Mouse (Mus musculus) gastrocnemius, postnatal 14 days (tissue): ENCODE data around the gene Thegl. TPM values are rescaled to one million over a fixed set of nuclear protein-coding genes. Genes with fewer than 3 reads are reported as not detected.
A peak's percentile ranks its signal among the peaks of the same experiment; 100 is the strongest.
"Not testable (repeated sequence)": the region's sequence is repeated elsewhere in the genome, so short reads cannot be mapped to it uniquely, and the experiment has no call there.

Experiments
- DNase-seq: peaks from one replicate; pipeline ENCODE4 v3.0.0; 2021; ENCODE audit warnings: mixed read lengths
- intact Hi-C: fragments of 180-260 bp; cut with DNase I; formaldehyde crosslinking; loops from one replicate; pipeline ENCODE4 v1.15.1; 2025; ENCODE audit warnings: low total_unique reads
- total RNA-seq, 2 experiments: library from RNA; stranded (reverse); gene quantifications; 2 replicates each; pipeline ENCODE4 v1.2.3; 2021

The Thegl gene
- total RNA-seq, 2 experiments from 2014 or later: not detected

DNA sequence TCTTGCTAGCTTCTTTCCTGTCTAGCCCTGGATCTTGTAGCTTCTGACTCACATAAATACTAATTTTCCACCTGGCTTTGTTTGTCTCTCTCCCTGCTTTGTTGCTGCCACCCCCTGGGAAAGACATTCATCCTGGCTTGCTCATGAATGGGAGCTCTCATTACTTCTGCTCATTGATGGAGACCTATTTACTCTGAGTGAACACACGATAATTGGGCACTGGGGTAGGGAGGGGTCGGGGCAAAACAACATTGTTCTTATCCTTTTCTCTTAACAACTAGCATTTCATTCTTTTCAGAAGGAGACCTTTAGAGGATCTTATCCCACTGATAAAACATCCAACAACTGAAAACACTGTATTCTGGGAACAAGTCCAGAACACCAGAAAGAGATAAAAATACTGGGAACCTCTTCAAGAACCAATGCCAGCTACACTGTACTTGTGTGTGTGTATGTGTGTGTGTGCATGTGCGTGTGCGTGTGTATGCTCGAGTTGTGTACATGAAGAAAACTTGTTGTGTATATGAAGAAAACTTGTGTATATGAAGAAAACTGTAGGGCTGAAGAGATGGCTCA is 74.8 kb downstream of the Thegl start:
- no peak for DNase-seq

DNA sequence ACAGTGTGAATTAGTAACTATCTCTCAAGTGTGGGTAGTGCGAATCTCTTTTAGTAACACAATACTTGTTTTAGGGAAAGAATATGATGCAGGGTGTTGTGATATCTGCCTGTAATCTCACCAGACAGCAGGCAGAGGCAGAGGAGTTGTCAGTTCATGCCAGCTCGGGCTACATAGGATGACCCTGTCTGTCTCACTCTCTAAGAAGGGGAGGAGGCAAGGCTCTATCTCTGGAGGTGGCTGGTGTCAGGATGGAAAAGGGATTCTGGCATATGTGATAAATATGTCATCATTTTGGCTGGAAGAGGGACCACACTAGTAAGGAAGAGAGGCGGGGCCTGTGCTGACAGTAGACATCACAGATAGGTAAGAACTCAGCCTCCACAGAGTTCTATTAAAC is 76.1 kb downstream of the Thegl start:
- intact Hi-C loops: no loop called here
- DNase-seq: no peak

More for the DNA sequence above, 74.8 kb downstream of the Thegl start:
- intact Hi-C loops: no loop called here

DNA sequence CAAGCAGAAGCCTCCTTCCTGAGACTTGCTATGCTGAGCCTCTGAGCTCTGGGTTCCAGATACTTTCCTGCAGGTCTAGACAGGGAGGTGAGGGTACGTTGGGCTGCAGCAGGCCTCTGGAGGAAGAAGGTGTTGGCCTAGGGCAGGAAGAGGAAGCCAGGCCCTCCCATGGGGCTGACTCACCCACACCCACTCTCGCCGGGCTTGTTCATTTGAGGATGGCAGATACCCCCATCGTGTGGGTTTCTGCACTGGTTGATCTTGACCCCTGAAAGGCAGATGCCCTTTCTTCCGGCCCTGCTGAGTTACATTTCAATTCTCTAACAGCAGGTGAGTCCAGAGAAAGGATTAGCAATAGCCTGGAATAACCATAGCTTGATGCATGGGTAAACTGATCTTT is 76.7 kb downstream of the Thegl start:
- DNase-seq: no peak
- intact Hi-C loops: no loop called here

DNA sequence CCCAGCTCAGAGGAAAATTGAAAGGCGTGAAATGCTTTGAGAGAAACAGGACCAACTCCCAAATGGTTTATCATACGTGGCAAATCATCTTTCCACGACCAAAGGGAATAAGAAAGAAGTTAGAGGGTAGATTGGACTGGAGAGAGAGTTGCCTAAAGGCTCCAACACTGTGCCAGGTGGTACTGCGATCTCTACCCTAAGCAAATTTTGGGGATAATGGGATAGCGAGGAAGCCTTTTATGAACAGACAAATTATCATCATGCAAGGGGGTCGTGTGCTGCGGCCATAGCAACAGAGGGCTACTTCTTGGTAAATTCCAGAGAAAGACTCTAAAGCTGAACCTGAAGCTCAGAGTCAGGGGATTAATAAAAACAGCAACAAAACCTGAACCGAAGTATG is 78.1 kb downstream of the Thegl start:
- intact Hi-C loops: no loop called here

DNA sequence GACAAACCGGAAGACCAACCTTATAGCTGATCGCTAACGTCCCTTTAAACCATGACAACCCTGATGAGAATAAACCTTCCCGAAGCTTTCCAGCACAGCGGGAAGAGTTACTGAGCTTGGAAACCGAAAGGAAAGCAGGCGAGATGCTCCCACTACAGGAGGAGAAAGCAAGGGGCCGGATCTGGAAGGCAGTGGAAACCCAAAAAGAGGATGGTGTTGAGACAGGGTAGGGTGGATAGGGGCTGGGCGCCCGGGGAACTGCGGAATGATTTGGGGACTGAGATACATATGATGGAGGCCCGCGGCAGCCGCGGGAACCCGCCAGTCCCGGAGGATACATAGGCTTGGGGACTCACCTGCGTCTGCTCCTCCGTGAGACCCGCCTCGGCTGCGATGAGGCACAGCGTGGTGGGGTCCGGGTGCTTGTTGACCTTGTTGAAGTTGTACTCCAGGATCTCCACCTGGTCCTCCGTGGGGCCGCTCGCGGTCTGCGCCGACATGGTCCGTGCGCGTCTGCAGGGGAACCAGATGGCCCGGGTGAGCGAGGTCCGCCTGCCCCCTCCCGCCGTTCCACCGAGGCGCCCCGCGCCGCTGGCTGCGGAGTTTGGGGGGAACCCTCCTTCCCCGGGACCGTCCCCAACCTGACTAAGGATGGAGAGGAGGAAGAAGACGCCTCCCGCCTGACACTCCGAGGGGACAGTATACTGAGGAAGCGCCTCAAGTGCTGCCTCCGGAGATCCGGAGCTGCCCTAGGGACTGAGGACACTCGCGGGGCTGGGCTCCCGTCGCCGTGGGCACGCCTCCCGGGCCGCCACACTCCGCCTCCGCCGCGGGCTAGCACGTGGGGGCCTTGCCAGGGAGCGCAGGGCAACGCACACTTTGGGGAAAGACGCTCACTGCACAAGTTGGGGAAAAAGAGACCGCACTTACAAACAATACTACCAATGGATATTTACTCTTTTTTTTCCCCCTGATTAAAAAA is 79.0 kb downstream of the Thegl start:
- intact Hi-C loops: no loop called here
- peak; percentile 78 for DNase-seq

More for the DNA sequence above, 78.1 kb downstream of the Thegl start:
- no peak for DNase-seq

DNA sequence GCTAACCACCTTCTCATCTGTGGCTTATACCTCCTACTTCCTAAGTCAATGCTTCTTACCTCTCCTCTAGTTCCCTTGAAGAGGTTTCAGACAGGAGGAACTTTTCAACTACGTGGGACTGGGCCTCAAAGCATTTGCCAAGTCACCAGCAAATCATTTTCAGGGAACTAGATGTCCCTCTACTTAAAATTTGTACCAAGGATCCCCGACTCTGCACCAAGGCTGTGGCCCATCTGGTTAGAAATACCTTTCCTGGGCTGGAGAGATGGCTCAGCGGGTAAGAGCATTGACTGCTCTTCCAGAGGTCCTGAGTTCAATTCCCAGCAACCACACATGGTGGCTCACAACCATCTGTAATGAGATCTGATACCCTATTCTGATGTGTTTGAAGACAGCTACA is 80.4 kb downstream of the Thegl start:
- DNase-seq, intact Hi-C loops: not testable (repeated sequence)

DNA sequence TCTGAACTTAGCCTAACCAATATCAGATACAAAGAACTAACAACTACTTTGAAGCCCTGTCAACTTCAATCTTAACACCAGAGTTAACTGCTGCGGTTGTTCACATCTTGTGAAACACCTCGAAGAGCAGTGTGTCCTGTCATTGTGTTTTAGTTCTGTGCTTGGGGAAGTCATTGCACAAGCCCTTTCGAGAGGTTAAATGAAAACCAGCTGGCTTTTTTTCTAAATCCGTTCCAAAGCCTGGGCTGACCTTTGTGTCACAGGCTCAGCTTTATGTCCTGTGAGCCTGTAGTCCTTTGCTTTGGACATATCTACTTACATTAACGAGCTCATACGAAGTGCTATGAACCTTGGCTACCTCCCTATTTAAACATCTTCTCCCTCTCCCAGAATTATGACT is 81.9 kb downstream of the Thegl start:
- no peak for DNase-seq
- intact Hi-C loops: no loop called here

DNA sequence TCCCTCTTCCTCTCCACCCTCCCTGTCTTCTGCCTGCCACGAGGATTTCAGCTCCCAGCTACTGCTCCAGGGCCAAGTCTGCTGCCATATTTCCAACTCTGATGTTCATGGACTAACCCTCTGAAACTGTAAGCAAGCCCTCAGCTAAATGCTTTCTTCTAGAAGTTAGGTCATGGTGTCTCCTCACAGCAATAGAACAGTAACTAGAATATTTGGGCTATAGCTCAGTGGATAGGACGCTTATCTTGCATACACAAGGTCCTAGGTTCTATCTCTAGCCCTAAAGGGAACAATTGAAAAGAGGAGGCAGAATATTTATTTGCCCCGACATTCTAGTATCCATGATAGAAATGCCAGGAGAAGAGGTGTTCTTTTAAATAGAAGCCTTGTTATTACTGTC is 83.1 kb downstream of the Thegl start:
- DNase-seq: no peak
- intact Hi-C loops: no loop called here

DNA sequence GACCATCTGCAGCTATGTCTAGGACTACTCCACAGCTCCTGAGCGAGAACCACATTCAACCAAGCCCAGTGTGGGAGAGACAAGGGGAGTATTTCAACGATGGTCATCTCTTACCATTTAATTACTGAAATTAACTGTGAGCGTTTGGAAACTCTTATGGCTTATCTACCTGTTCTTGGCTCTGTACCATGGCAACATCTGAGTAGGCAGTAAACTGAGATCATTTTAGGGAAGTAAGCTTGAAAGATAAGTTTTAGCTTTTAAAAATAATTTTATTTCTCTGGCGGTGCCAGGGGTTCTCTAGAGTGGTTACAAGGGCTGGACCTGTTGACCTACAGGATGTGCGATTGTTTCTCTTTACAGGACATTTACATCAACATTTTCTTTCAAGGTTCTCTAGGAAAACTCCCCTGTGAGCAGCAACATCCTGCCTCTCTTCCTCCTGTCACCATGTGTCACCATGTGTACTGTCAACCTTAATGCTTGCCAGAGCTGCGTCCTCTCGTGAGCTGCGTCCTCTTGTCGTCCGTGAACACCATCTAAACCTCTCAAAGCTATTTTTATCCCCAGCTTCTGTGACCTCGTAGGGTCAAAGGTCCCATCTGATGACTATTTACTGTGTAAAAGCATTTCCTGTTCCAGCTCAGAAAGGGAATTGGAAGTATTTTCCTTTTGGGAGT is 83.6 kb downstream of the Thegl start:
- no peak for DNase-seq

DNA sequence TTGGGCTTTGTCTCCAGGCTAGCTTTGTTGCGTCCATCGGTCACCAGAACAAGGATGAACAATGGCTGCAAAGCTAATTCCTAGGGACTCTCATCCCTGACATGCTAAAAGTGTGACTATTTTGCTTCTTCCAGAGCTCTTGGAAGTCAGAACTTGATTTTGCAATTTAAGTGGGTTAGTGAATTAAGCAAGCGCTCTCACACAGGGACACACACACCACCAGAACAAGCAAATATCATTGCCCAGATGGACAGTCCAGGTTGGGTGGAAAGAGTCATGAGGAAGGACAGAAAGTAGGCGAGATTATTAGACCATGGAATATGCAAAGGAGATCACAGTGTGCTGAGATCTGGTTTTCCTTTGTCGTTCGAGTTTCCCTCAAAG is 84.2 kb downstream of the Thegl start:
- DNase-seq: no peak
- intact Hi-C loops: no loop called here

More for the DNA sequence above, 83.6 kb downstream of the Thegl start:
- intact Hi-C loops: no loop called here

DNA sequence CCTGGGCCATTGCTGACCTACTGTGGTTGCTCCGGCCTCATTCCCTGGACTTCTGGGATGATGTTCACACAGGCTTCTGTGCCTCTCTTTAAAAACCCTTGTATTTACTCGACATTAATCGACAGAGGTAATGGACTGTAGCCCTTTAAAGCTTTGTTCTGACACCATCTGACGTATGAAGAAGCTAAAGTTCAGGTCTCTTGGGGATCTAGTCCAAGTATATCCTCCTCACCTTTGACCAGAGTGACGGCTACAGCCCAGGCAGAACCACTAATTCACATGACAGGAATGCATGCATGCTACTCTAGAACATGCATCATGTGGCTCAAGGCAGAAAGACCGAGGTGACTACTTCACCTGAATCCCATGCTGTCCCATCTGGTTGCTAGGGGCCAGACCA is 84.9 kb downstream of the Thegl start:
- no peak for DNase-seq
- intact Hi-C loops: no loop called here

DNA sequence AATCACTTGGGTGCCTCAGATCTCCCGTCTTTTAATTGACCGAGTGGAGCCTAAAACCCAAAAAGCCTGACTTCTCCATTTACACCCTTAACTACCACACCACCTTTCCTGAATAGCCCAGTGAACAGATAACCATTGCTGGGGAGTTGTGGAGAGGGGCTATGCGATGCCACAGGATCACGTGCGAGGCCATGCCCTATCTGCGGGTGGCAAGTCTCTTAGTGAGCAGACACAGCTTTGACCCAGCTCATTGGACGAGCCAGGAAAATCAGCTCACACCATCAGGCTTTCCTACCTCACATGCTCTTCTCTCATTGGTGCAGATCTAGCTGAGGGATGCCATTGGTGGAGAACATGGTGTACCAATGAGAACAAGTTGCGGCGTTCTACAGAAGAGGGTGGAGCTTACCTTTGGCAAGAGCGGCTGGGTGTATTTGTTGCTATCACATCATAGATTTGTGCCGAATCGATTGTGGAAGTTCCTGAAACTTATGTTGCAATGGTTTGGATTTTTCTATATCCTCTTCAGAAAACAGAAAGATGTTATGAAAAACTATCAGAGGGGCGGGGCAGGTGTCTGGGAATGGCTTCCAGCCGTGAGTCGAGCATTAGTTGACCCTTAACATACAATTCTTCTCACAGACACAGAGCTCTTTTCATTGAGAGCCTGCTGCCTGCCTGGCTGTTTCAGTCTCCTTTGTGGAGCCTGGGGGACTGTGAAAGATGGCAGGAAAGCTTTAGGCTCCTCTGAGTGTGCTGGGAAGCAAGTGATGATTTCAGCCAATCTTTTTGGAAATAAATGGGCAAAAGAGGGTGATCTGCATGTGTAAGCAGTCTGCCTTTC is 86.9 kb downstream of the Thegl start:
- intact Hi-C loops: no loop called here
- DNase-seq: no peak

DNA sequence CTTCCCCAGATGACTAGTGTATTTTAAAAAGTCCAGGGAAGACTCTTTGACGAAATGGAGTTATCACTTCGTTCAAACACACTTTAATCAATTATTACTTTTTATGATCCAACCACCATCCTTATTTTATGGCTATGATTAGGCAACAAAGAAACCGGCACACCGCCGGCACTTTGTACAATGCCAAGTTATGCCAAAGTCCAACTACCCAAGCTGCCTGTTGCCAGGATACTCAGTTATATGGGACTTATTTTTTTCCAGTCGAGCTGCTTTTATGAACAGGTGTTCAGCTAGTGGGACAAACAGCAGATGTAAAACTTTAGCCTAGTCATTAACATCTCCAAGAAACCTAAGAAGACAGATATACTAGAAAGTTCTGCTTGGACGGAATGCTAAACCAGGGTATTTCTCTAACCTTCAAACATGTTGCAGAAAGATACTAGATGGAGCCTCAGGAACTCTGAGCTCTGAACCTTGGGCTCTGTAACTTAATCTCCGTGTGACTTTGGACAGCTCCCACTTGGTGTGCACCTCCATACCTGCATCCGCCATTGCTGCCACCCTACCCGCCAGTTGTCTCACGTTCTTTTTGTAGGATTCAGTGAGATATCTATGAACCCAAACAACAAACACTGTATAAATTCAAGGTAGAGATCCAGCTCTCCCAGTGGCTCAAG is 91.5 kb downstream of the Thegl start:
- intact Hi-C loops: no loop called here
- DNase-seq: no peak

DNA sequence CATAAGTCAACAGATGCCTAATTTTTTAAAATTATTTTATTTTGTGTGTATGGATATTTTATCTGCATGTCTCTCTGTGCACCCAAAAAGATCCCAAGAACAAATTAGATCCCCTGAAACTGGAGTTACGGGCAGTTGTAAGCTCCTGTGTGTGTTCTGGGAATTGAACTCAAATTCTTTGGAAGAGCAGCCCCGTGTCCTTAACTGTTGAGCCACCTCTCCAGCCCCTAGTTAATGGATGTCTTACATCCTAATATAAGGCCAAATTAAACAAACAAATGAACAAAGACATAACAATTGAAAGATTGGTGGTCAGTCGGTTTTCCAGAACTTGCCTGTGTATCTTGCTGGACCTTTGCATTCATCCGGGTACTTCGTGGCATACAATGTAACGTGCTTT is 93.0 kb downstream of the Thegl start:
- DNase-seq: no peak
- intact Hi-C loops: no loop called here

DNA sequence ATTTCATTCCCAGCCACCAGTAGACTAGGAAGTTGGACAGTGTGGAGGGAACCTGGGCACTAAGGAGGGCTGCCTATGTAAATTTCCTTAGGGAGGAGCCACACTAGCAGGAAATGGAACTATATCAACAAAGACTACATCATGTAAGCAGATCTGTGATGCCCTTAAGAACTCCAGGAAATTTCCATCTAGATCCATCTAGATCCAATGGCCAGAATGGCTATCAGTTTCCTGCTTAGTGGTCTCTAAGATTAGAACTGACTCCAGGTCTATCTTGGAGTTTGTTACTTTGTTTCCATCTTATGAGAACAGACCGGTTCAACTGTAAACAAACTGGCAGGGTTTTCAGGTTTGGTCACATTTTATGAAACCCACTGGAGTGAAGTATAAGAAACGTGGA is 94.0 kb downstream of the Thegl start:
- intact Hi-C loops: no loop called here
- no peak for DNase-seq
